Mouse (Mus musculus) intestine, embryonic 14.5 days (tissue): ENCODE data around the gene Itpk1. TPM values are rescaled to one million over a fixed set of nuclear protein-coding genes. Genes with fewer than 3 reads are reported as not detected.

Experiments
- ATAC-seq: fragments of 200-750 bp; cut with Nextera tagmentation; replicated peaks from 2 replicates; pipeline ENCODE4 v1.8.0; 2017; ENCODE audit warnings: low read depth, moderate number of reproducible peaks, moderate TSS enrichment, moderate library complexity; ENCODE audit not compliant: low FRiP score, low TSS enrichment
- DNase-seq: peaks from one replicate; pipeline ENCODE4 v3.0.0-alpha.2; 2018; ENCODE audit warnings: low spot score
- H3K27ac ChIP-seq: fragments of 300-500 bp; sonication (generic); 2 replicates; pipeline ENCODE4 v1.5.1; 2014; ENCODE audit warnings: low read depth, mild to moderate bottlenecking, control low read depth
- H3K27me3 ChIP-seq: fragments of 300-500 bp; sonication (generic); replicated peaks from 2 replicates; pipeline ENCODE4 v1.6.1; 2014; ENCODE audit warnings: low read length, control low read depth; ENCODE audit not compliant: control insufficient read depth, insufficient read depth
- H3K36me3 ChIP-seq: fragments of 300-500 bp; sonication (generic); 2 replicates; pipeline ENCODE4 v1.6.1; 2014; ENCODE audit warnings: low read length, control low read depth; ENCODE audit not compliant: control insufficient read depth, insufficient read depth
- H3K4me1 ChIP-seq: fragments of 300-500 bp; sonication (generic); replicated peaks from 2 replicates; pipeline ENCODE4 v1.6.1; 2014; ENCODE audit warnings: low read length, control low read depth, mixed read lengths; ENCODE audit not compliant: control insufficient read depth, insufficient read depth
- H3K4me2 ChIP-seq: fragments of 300-500 bp; sonication (generic); 2 replicates; pipeline ENCODE4 v1.6.1; 2014; ENCODE audit warnings: low read length
- H3K4me3 ChIP-seq: fragments of 300-500 bp; sonication (generic); 2 replicates; pipeline ENCODE4 v1.5.1; 2014; ENCODE audit warnings: low read depth, low read length, control low read depth, mixed read lengths
- H3K9ac ChIP-seq: fragments of 300-500 bp; sonication (generic); 2 replicates; pipeline ENCODE4 v1.6.1; 2014; ENCODE audit warnings: mild to moderate bottlenecking, low read length
- H3K9me3 ChIP-seq: fragments of 300-500 bp; sonication (generic); 2 replicates; pipeline ENCODE4 v1.6.1; 2016; ENCODE audit warnings: low read length, control low read depth; ENCODE audit not compliant: control insufficient read depth
- WGBS: fragments of 180-500 bp; shearing (Covaris S2); extraction: QIAGEN DNeasy Blood & Tissue Kit; methylation state at CpG from one replicate; pipeline ENCODE4 v1.1.7; 2014; 5-methylcytosine and 5-hydroxymethylcytosine counted together
- polyA plus RNA-seq: library from polyadenylated mRNA; unstranded; fragments of >200 nt; fragmentation: Nextera tagmentation; extraction: Ambion mirVana; gene quantifications from 2 replicates; pipeline ENCODE4 v1.2.1, GENCODE M21; 2014

Itpk1 gene
- polyA plus RNA-seq, 1 experiment from 2014 or later: 31.5 TPM

GRCm38 (mm10) chr12:102686321-102686720, 18.4 kb downstream of the Itpk1 start:
- WGBS: 84% methylated on average over 5 of the region's 5 CpGs
- Histone ChIP-seq H3K27ac (no peak overlapping the region), H3K4me1 (peaks cover 24% of the 10 kb centered on the region), H3K4me3 (no peak overlapping the region), H3K27me3 (no peaks in the 10 kb centered on the region), H3K36me3 (no peaks in the 10 kb centered on the region), H3K4me2 (no peak overlapping the region), H3K9me3 (no peaks in the 10 kb centered on the region), H3K9ac (no peak overlapping the region)
- no peak for ATAC-seq
- DNase-seq: no peak

GRCm38 (mm10) chr12:102685523-102685931, 19.2 kb downstream of the Itpk1 start:
- WGBS: 46% methylated on average over 9 of the region's 9 CpGs
- no peak overlapping the region for H3K27ac ChIP-seq
- no peak overlapping the region for H3K4me2 ChIP-seq

GRCm38 (mm10) chr12:102684720-102685386, 19.9 kb downstream of the Itpk1 start:
- no peak overlapping the region for H3K4me2 ChIP-seq
- peaks cover 17% of the 10 kb centered on the region for H3K4me1 ChIP-seq
- ATAC-seq (no peak), DNase-seq (no peak)
- no peaks in the 10 kb centered on the region for H3K9me3 ChIP-seq
- no peaks in the 10 kb centered on the region for H3K36me3 ChIP-seq
- H3K4me3 ChIP-seq: no peak overlapping the region
- H3K27ac ChIP-seq: no peak overlapping the region
- H3K27me3 ChIP-seq: no peaks in the 10 kb centered on the region
- H3K9ac ChIP-seq: no peak overlapping the region
- 77% methylated on average over 3 of the region's 3 CpGs for WGBS

More at GRCm38 (mm10) chr12:102685523-102685931, 19.2 kb downstream of the Itpk1 start:
- Histone ChIP-seq H3K9me3 (no peaks in the 10 kb centered on the region), H3K9ac (no peak overlapping the region), H3K36me3 (no peaks in the 10 kb centered on the region), H3K27me3 (no peaks in the 10 kb centered on the region), H3K4me3 (no peak overlapping the region), H3K4me1 (peaks cover 20% of the 10 kb centered on the region)
- ATAC-seq: no peak
- DNase-seq: no peak

GRCm38 (mm10) chr12:102683979-102684378, 20.8 kb downstream of the Itpk1 start:
- Histone ChIP-seq H3K27ac (no peak overlapping the region), H3K27me3 (no peaks in the 10 kb centered on the region), H3K9me3 (no peaks in the 10 kb centered on the region), H3K9ac (no peak overlapping the region), H3K4me3 (no peak overlapping the region), H3K36me3 (no peaks in the 10 kb centered on the region), H3K4me1 (peaks cover 17% of the 10 kb centered on the region), H3K4me2 (no peak overlapping the region)
- no peak for DNase-seq
- no peak for ATAC-seq
- WGBS: 79% methylated on average over 5 of the region's 5 CpGs

- Histone ChIP-seq H3K4me3 (no peak overlapping the region), H3K36me3 (no peaks in the 10 kb centered on the region), H3K9me3 (no peaks in the 10 kb centered on the region), H3K27me3 (no peaks in the 10 kb centered on the region), H3K4me2 (no peak overlapping the region), H3K4me1 (peaks cover 17% of the 10 kb centered on the region), H3K27ac (no peak overlapping the region), H3K9ac (no peak overlapping the region)
- DNase-seq (no peak), ATAC-seq (no peak)
- WGBS: 88% methylated on average over 6 of the region's 6 CpGs
Measured at GRCm38 (mm10) chr12:102683438-102683837, 21.3 kb downstream of the Itpk1 start.

- H3K4me2 ChIP-seq: no peak overlapping the region
- no peaks in the 10 kb centered on the region for H3K9me3 ChIP-seq
- H3K9ac ChIP-seq: no peak overlapping the region
- 84% methylated on average over 7 of the region's 7 CpGs for WGBS
- H3K4me3 ChIP-seq: no peak overlapping the region
- no peak overlapping the region for H3K27ac ChIP-seq
- DNase-seq (no peak), ATAC-seq (no peak)
- no peaks in the 10 kb centered on the region for H3K27me3 ChIP-seq
- H3K36me3 ChIP-seq: no peaks in the 10 kb centered on the region
- H3K4me1 ChIP-seq: peaks cover 17% of the 10 kb centered on the region
Measured at GRCm38 (mm10) chr12:102682722-102683299, 21.9 kb downstream of the Itpk1 start.

GRCm38 (mm10) chr12:102682085-102682484, 22.6 kb downstream of the Itpk1 start:
- no peaks in the 10 kb centered on the region for H3K36me3 ChIP-seq

GRCm38 (mm10) chr12:102681590-102681989, 23.1 kb downstream of the Itpk1 start:
- DNase-seq (no peak), ATAC-seq (no peak)
- no peaks in the 10 kb centered on the region for H3K36me3 ChIP-seq
- H3K9me3 ChIP-seq: no peaks in the 10 kb centered on the region
- no peak overlapping the region for H3K4me3 ChIP-seq
- no peak overlapping the region for H3K9ac ChIP-seq
- no peaks in the 10 kb centered on the region for H3K27me3 ChIP-seq
- H3K4me2 ChIP-seq: no peak overlapping the region
- H3K27ac ChIP-seq: no peak overlapping the region
- 77% methylated on average over 7 of the region's 7 CpGs for WGBS
- H3K4me1 ChIP-seq: peaks cover 17% of the 10 kb centered on the region

More at GRCm38 (mm10) chr12:102682085-102682484, 22.6 kb downstream of the Itpk1 start:
- Histone ChIP-seq H3K4me2 (no peak overlapping the region), H3K4me1 (peaks cover 17% of the 10 kb centered on the region), H3K27ac (no peak overlapping the region), H3K9me3 (no peaks in the 10 kb centered on the region), H3K27me3 (no peaks in the 10 kb centered on the region), H3K4me3 (no peak overlapping the region), H3K9ac (no peak overlapping the region)
- ATAC-seq (no peak), DNase-seq (no peak)
- 73% methylated on average over 5 of the region's 5 CpGs for WGBS

- DNase-seq (no peak), ATAC-seq (no peak)
- no peak overlapping the region for H3K9ac ChIP-seq
- H3K27ac ChIP-seq: no peak overlapping the region
- 65% methylated on average over 6 of the region's 6 CpGs for WGBS
- no peak overlapping the region for H3K4me2 ChIP-seq
- no peak overlapping the region for H3K4me3 ChIP-seq
- no peaks in the 10 kb centered on the region for H3K9me3 ChIP-seq
- H3K27me3 ChIP-seq: no peaks in the 10 kb centered on the region
- H3K4me1 ChIP-seq: peaks cover 6% of the 10 kb centered on the region
- H3K36me3 ChIP-seq: 0 out of 2 replicates have a peak, but pooled peaks cover 4% of the 10 kb centered on the region
Measured at GRCm38 (mm10) chr12:102678820-102679219, 25.9 kb downstream of the Itpk1 start.
